Mouse (Mus musculus) forebrain, embryonic 16.5 days (tissue): ENCODE data around the gene Sox6. TPM values are rescaled to one million over a fixed set of nuclear protein-coding genes. Genes with fewer than 3 reads are reported as not detected.
A peak's percentile ranks its signal among the peaks of the same experiment; 100 is the strongest.

Experiments
- ATAC-seq: fragments of 200-750 bp; cut with Nextera tagmentation; 2 replicates; pipeline ENCODE4 v1.8.0; 2017; ENCODE audit warnings: mild to moderate bottlenecking, moderate library complexity
- H3K27ac ChIP-seq: fragments of 300-500 bp; sonication (generic); 2 replicates; pipeline ENCODE4 v1.5.1; 2014; ENCODE audit warnings: low read length, control low read depth
- H3K27me3 ChIP-seq: fragments of 300-500 bp; sonication (generic); replicated peaks from 2 replicates; pipeline ENCODE4 v1.6.1; 2014; ENCODE audit warnings: low read length; ENCODE audit not compliant: control insufficient read depth, insufficient read depth
- H3K36me3 ChIP-seq: fragments of 300-500 bp; sonication (generic); 2 replicates; pipeline ENCODE4 v1.6.1; 2014; ENCODE audit not compliant: control insufficient read depth, insufficient read depth
- H3K4me1 ChIP-seq: fragments of 300-500 bp; sonication (generic); replicated peaks from 2 replicates; pipeline ENCODE4 v1.6.1; 2014; ENCODE audit warnings: low read length; ENCODE audit not compliant: control insufficient read depth, insufficient read depth
- H3K4me2 ChIP-seq: fragments of 300-500 bp; sonication (generic); 2 replicates; pipeline ENCODE4 v1.6.1; 2014; ENCODE audit warnings: mild to moderate bottlenecking, low read length, control low read depth
- H3K4me3 ChIP-seq: fragments of 300-500 bp; sonication (generic); replicated peaks from 2 replicates; pipeline ENCODE4 v1.5.1; 2014; ENCODE audit warnings: mild to moderate bottlenecking, low read length, control low read depth
- H3K9ac ChIP-seq: fragments of 300-500 bp; sonication (generic); replicated peaks from 2 replicates; pipeline ENCODE4 v1.6.1; 2014; ENCODE audit warnings: low read depth, low read length, control low read depth
- H3K9me3 ChIP-seq: fragments of 300-500 bp; sonication (generic); 2 replicates; pipeline ENCODE4 v1.6.1; 2016; ENCODE audit warnings: low read length; ENCODE audit not compliant: control insufficient read depth
- WGBS: fragments of 180-500 bp; shearing (Covaris S2); extraction: QIAGEN DNeasy Blood & Tissue Kit; methylation state at CpG from one replicate; pipeline ENCODE4 v1.1.7; 2014; 5-methylcytosine and 5-hydroxymethylcytosine counted together
- polyA plus RNA-seq: library from polyadenylated mRNA; unstranded; fragments of >200 nt; fragmentation: Nextera tagmentation; extraction: Ambion mirVana; gene quantifications from 2 replicates; pipeline ENCODE4 v1.2.1, GENCODE M21; 2015

Gene Sox6
- polyA plus RNA-seq, 1 experiment from 2014 or later = 96.5 TPM

DNA sequence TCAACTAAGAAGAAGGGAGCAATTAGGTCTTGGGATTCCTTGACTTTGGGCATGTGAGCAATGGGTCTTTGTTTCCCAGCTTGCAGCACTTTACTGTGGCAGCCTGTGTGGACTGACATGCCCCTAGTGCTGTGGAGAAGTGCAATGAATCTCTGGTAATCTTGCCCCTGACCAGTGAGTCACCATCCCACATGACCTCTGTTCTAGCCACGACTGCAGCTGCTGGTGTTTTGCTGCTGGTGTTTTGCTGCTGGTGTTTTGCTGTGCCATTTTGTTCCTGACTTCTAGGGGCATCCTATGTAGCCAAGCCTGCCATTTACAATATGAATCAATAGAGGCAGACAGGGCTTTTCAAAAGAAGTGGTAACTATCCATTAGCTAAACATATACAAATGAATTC is 280.4 kb downstream of the Sox6 start:
- WGBS = 57% methylated on average over 1 of the region's 1 CpGs
- ATAC-seq = no peak
- no peaks in the 10 kb centered on the region for H3K27me3 ChIP-seq

DNA sequence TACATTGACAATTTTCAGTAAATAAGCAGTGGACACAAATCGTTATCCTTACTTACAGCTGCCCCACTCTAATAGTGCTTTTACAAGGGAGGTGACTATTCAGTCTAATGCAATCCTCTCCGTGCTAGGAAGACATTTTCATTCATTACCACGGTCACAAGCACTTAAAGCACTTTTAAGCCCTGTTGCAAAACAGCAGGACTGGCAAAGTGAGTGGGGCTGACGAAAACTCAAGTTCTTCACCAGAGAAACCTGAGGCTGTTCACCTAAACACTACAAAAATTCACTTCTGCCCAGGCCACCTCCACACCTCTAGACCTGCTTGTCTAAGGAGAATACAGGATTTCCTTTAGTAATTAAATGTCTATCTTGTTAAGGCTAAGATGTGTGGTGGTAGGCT is 283.3 kb downstream of the Sox6 start:
- Histone ChIP-seq H3K27ac (no peak overlapping the region), H3K27me3 (no peaks in the 10 kb centered on the region), H3K9me3 (no peaks in the 10 kb centered on the region), H3K4me1 (peaks cover 23% of the 10 kb centered on the region), H3K36me3 (no peaks in the 10 kb centered on the region), H3K4me2 (no peak overlapping the region), H3K4me3 (no peak overlapping the region), H3K9ac (no peak overlapping the region)
- WGBS = 19% methylated on average over 4 of the region's 4 CpGs
- ATAC-seq = no peak

More for the DNA sequence above, 280.4 kb downstream of the Sox6 start:
- no peaks in the 10 kb centered on the region for H3K36me3 ChIP-seq
- no peak overlapping the region for H3K27ac ChIP-seq
- H3K9me3 ChIP-seq = no peaks in the 10 kb centered on the region
- H3K9ac ChIP-seq = no peak overlapping the region
- no peaks in the 10 kb centered on the region for H3K4me1 ChIP-seq
- no peak overlapping the region for H3K4me2 ChIP-seq
- no peak overlapping the region for H3K4me3 ChIP-seq

DNA sequence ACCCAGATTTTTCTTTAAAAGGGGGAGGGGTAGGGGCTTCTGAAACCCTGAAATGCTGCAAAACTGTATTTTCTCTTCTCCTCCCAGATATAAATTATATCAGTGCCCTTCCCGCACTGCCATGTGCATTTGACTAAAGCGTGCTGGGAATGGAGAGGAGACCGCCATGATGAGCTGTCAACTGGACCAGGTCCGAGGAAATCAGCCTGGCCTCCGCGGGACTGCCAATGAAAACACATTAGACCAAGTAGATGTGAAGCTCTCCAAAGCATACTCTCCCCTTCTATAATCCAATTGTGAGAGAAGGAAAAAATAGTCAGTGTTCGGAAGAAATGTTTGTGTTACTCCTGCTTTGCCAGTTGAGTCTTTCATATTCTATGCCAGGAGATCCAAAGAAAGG is 284.4 kb downstream of the Sox6 start:
- no peaks in the 10 kb centered on the region for H3K9me3 ChIP-seq
- no peak overlapping the region for H3K27ac ChIP-seq
- H3K4me2 ChIP-seq = no peak overlapping the region
- H3K4me3 ChIP-seq = no peak overlapping the region
- H3K4me1 ChIP-seq = peaks cover 24% of the 10 kb centered on the region
- H3K27me3 ChIP-seq = no peaks in the 10 kb centered on the region
- ATAC-seq = no peak
- WGBS = 74% methylated on average over 7 of the region's 7 CpGs
- no peaks in the 10 kb centered on the region for H3K36me3 ChIP-seq
- no peak overlapping the region for H3K9ac ChIP-seq

- ATAC-seq = peak; percentile 77
- Histone ChIP-seq H3K4me3 (peak overlapping the region; percentile 1), H3K4me1 (peaks cover 24% of the 10 kb centered on the region), H3K9ac (no peak overlapping the region), H3K9me3 (no peaks in the 10 kb centered on the region), H3K27me3 (no peaks in the 10 kb centered on the region), H3K4me2 (peak overlapping the region; percentile 12), H3K27ac (no peak overlapping the region), H3K36me3 (no peaks in the 10 kb centered on the region)
- 6% methylated on average over 5 of the region's 5 CpGs for WGBS
These were observed 286.4 kb downstream of the Sox6 start for GRCm38 (mm10) chr7:115752121-115752634.

GRCm38 (mm10) chr7:115751083-115751482 is 287.5 kb downstream of the Sox6 start:
- 10% methylated on average over 3 of the region's 3 CpGs for WGBS
- peak overlapping the region; percentile 6; the same call in 1 of the 2 replicates for H3K27ac ChIP-seq

GRCm38 (mm10) chr7:115750275-115750825 is 288.2 kb downstream of the Sox6 start:
- Histone ChIP-seq H3K36me3 (no peaks in the 10 kb centered on the region), H3K4me1 (peaks cover 26% of the 10 kb centered on the region), H3K4me3 (no peak overlapping the region), H3K9ac (no peak overlapping the region), H3K9me3 (no peaks in the 10 kb centered on the region), H3K27ac (no peak overlapping the region), H3K27me3 (no peaks in the 10 kb centered on the region), H3K4me2 (no peak overlapping the region)
- 36% methylated on average over 8 of the region's 8 CpGs for WGBS
- no peak for ATAC-seq

More at GRCm38 (mm10) chr7:115751083-115751482, 287.5 kb downstream of the Sox6 start:
- no peaks in the 10 kb centered on the region for H3K27me3 ChIP-seq
- no peaks in the 10 kb centered on the region for H3K36me3 ChIP-seq
- no peak overlapping the region for H3K4me3 ChIP-seq
- H3K4me2 ChIP-seq = no peak overlapping the region
- no peaks in the 10 kb centered on the region for H3K9me3 ChIP-seq
- H3K4me1 ChIP-seq = peaks cover 24% of the 10 kb centered on the region
- no peak overlapping the region for H3K9ac ChIP-seq
- ATAC-seq = no peak

DNA sequence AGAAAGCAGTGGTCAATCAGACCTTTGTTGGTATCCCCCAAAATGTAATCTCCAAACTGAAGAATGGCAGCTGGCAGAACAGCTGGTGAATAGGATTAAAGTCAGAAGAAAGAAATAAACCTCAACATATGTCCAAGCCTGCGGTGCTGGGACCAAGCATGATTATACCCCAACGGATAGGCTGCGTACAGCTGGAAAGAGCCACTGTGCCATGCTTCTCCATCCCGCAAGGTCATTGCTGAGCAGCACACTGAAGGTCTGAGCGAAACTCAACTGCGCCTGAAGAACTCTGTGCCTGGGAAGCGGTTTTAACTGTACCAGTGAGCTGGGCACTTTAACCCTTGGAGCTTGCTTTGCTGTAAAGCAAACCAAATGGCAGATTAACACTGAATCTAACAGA is 291.1 kb downstream of the Sox6 start:
- Histone ChIP-seq H3K36me3 (no peaks in the 10 kb centered on the region), H3K4me2 (no peak overlapping the region), H3K27ac (no peak overlapping the region), H3K9ac (no peak overlapping the region), H3K27me3 (no peaks in the 10 kb centered on the region), H3K9me3 (no peaks in the 10 kb centered on the region), H3K4me1 (peaks cover 29% of the 10 kb centered on the region), H3K4me3 (no peak overlapping the region)
- 57% methylated on average over 7 of the region's 7 CpGs for WGBS
- no peak for ATAC-seq

DNA sequence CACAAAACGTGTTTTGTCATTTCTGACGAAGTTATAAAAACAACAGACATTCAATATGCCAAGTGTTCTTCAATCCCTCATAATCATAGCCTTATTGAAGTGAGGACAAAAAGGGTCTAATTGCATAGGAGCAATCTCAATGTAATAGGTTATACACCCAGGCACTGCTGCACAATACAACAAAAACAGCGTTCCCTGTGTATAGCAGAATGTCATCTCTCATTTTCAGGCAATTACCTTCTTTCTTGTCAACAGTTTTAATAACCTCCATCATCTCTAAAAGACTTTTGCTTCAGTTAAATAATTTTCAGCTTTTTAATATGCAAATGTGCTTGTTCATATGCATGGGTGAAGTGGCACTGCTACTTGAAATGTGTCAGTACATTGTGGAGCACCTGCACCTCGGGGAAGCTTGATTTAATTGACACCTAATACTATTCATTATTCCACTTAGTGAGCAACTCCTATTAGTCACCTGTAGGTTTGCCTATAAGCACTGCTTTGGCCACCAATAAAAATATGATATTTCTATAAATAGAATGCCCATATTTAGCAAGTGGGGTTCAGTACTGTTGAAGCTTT is 292.8 kb downstream of the Sox6 start:
- H3K4me3 ChIP-seq = no peak overlapping the region
- WGBS = 11% methylated on average over 4 of the region's 4 CpGs
- H3K4me2 ChIP-seq = no peak overlapping the region
- no peaks in the 10 kb centered on the region for H3K9me3 ChIP-seq
- H3K27ac ChIP-seq = no peak overlapping the region
- peaks cover 11% of the 10 kb centered on the region for H3K4me1 ChIP-seq
- peak; percentile 93 for ATAC-seq
- H3K27me3 ChIP-seq = no peaks in the 10 kb centered on the region
- H3K36me3 ChIP-seq = no peaks in the 10 kb centered on the region
- H3K9ac ChIP-seq = no peak overlapping the region

DNA sequence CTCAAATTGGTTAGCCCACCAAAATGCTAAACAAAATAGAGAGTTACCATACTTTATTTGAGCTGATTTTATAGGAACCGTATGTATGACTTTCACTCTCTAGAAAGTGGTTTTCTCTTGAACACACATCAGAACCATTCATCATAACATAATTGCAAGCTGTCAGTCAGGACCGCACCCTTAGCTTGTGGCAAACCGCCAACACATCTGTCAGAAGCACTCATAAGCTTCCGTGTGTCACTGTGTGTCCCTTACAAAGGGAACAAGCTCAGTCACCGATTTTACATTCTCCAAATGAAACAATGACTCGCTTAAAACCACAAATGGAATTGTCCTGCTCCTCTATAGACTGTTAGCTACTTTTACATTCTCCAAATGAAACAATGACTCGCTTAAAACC is 304.5 kb downstream of the Sox6 start:
- no peak overlapping the region for H3K9ac ChIP-seq
- H3K4me1 ChIP-seq = 0 out of 2 replicates have a peak, but pooled peaks cover 4% of the 10 kb centered on the region
- whole genome bisulfite sequencing = 59% methylated on average over 7 of the region's 7 CpGs
- H3K9me3 ChIP-seq = no peaks in the 10 kb centered on the region
- no peaks in the 10 kb centered on the region for H3K27me3 ChIP-seq
- H3K4me3 ChIP-seq = no peak overlapping the region
- H3K4me2 ChIP-seq = no peak overlapping the region
- ATAC-seq = no peak
- no peak overlapping the region for H3K27ac ChIP-seq
- H3K36me3 ChIP-seq = no peaks in the 10 kb centered on the region
